Mouse (Mus musculus) heart, postnatal 0 days (tissue): ENCODE data around the gene Tmpo. TPM values are rescaled to one million over a fixed set of nuclear protein-coding genes. Genes with fewer than 3 reads are reported as not detected.

Experiments
- ATAC-seq: fragments of 200-750 bp; cut with Nextera tagmentation; 2 replicates; pipeline ENCODE4 v1.8.0; 2017; ENCODE audit warnings: low read depth, moderate number of reproducible peaks, moderate library complexity; ENCODE audit not compliant: insufficient read depth
- DNase-seq: peaks from one replicate; pipeline ENCODE4 v3.0.0-alpha.2; 2016; ENCODE audit warnings: low spot score
- H3K27ac ChIP-seq: fragments of 300-500 bp; sonication (generic); 2 replicates; pipeline ENCODE4 v1.5.1; 2014; ENCODE audit warnings: low read depth, mild to moderate bottlenecking
- H3K27me3 ChIP-seq: fragments of 300-500 bp; sonication (generic); 2 replicates; pipeline ENCODE4 v1.6.1; 2014; ENCODE audit warnings: low read length, mixed read lengths; ENCODE audit not compliant: control insufficient read depth, insufficient read depth
- H3K36me3 ChIP-seq: fragments of 300-500 bp; sonication (generic); replicated peaks from 2 replicates; pipeline ENCODE4 v1.6.1; 2014; ENCODE audit warnings: low read length, mixed read lengths; ENCODE audit not compliant: control insufficient read depth, insufficient read depth
- H3K4me1 ChIP-seq: fragments of 300-500 bp; sonication (generic); 2 replicates; pipeline ENCODE4 v1.6.1; 2014; ENCODE audit warnings: antibody characterized with exemption; ENCODE audit not compliant: control insufficient read depth, insufficient read depth
- H3K4me2 ChIP-seq: fragments of 300-500 bp; sonication (generic); 2 replicates; pipeline ENCODE4 v1.6.1; 2014; ENCODE audit warnings: low read depth, mild to moderate bottlenecking, low read length, moderate library complexity
- H3K4me3 ChIP-seq: fragments of 300-500 bp; sonication (generic); 2 replicates; pipeline ENCODE4 v1.5.1; 2014; ENCODE audit warnings: low read depth, low read length
- H3K9ac ChIP-seq: fragments of 300-500 bp; sonication (generic); replicated peaks from 2 replicates; pipeline ENCODE4 v1.6.1; 2014; ENCODE audit warnings: low read depth, low read length, mixed read lengths
- H3K9me3 ChIP-seq: fragments of 300-500 bp; sonication (generic); replicated peaks from 2 replicates; pipeline ENCODE4 v1.6.1; 2016; ENCODE audit warnings: low read length; ENCODE audit not compliant: control insufficient read depth
- CTCF ChIP-seq: IDR thresholded peaks from 2 replicates; pipeline ENCODE4 v1.5.1; 2016; ENCODE audit warnings: antibody characterized with exemption, control low read depth, low read depth
- EP300 ChIP-seq: IDR thresholded peaks from 2 replicates; pipeline ENCODE4 v1.6.1; 2016; ENCODE audit warnings: antibody characterized with exemption, low read depth
- WGBS: fragments of 180-500 bp; shearing (Covaris S2); extraction: QIAGEN DNeasy Blood & Tissue Kit; methylation state at CpG from one replicate; pipeline ENCODE4 v1.1.7; 2014; 5-methylcytosine and 5-hydroxymethylcytosine counted together
- polyA plus RNA-seq: library from polyadenylated mRNA; unstranded; fragments of >200 nt; fragmentation: Nextera tagmentation; extraction: Ambion mirVana; gene quantifications from 2 replicates; pipeline ENCODE4 v1.2.1, GENCODE M21; 2015
- total RNA-seq: library from RNA; depleted of rRNA; stranded (reverse); fragments of >200 nt; gene quantifications from 2 replicates; pipeline ENCODE4 v1.2.3, GENCODE M21; 2014; ENCODE audit warnings: low replicate concordance

Tmpo gene
- total and polyA plus RNA-seq, 2 experiments from 2014 or later = 61.6 to 114 TPM

DNA sequence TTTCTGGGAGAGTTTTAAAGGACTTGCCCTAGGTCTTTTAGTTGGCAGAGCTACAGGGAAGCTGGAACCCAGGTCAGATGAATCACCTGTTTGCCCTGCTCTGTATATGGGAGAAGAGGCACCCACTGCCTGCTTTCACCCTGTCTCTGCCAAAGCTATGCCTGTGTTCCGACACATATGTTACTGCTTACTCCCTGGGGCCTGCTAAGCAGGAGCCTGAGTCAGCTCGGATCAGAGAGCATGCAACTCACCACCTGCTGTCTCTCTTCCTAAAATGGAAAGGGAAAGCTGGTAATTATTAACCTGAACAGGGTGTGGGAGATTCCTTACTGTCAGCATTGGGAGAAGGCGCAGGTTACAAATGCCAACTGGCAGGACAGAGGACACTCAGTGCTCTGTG lies 2.2 kb upstream of the Tmpo start:
- TF ChIP-seq CTCF (no peak), EP300 (no peak)
- no peak overlapping the region for H3K4me3 ChIP-seq
- DNase-seq = no peak
- no peaks in the 10 kb centered on the region for H3K36me3 ChIP-seq
- peaks cover 9% of the 10 kb centered on the region for H3K4me1 ChIP-seq
- H3K27ac ChIP-seq = peak overlapping the region; percentile 96
- no peak for ATAC-seq
- no peak overlapping the region for H3K9ac ChIP-seq
- H3K4me2 ChIP-seq = peak overlapping the region; percentile 63; the same call in 1 of the 2 replicates
- H3K9me3 ChIP-seq = no peaks in the 10 kb centered on the region
- no peaks in the 10 kb centered on the region for H3K27me3 ChIP-seq
- 45% methylated on average over 3 of the region's 3 CpGs for whole genome bisulfite sequencing

DNA sequence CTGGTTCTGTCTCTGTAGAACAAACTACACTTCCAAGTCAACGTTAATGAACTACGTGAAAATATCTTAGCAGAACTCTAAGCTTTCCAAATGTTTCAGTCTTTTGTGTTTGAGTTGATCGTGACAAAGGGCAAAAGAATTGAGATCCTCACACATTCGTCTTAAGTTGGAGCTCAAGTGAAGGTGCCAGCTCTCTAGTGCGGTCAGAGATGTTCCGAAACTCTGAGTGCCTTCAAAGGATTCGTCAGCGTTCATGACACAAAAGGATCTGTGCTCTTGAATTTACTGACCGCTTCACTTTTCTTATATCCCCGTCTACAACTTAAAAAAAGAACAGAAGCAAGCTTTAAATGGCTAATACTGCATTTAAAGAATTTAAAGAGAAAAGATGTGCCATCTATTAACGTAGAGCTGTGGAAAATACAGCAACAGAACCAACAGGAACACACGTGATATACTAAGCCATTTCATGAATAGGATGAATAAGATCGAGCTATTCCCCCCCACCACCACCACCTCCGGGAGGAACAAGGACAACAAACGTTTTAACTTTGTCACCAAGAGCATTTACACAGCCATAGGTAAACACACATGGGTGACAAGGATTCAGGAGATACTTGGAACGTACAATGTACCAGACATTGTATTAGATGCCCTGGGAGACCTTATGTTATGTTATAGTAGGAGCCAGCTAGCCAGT lies 1.3 kb upstream of the Tmpo start:
- H3K4me2 ChIP-seq = peak overlapping the region; percentile 63
- H3K4me3 ChIP-seq = peak overlapping the region; percentile 48
- 4% methylated on average over 16 of the region's 16 CpGs for WGBS
- DNase-seq (peak; percentile 65), ATAC-seq (no peak)
- peak overlapping the region; percentile 96 for H3K27ac ChIP-seq
- H3K9ac ChIP-seq = peak overlapping the region; percentile 67
- no peaks in the 10 kb centered on the region for H3K27me3 ChIP-seq
- H3K9me3 ChIP-seq = no peaks in the 10 kb centered on the region
- peaks cover 8% of the 10 kb centered on the region for H3K4me1 ChIP-seq
- TF ChIP-seq CTCF = no peak
- no peak for TF ChIP-seq EP300
- H3K36me3 ChIP-seq = no peaks in the 10 kb centered on the region

DNA sequence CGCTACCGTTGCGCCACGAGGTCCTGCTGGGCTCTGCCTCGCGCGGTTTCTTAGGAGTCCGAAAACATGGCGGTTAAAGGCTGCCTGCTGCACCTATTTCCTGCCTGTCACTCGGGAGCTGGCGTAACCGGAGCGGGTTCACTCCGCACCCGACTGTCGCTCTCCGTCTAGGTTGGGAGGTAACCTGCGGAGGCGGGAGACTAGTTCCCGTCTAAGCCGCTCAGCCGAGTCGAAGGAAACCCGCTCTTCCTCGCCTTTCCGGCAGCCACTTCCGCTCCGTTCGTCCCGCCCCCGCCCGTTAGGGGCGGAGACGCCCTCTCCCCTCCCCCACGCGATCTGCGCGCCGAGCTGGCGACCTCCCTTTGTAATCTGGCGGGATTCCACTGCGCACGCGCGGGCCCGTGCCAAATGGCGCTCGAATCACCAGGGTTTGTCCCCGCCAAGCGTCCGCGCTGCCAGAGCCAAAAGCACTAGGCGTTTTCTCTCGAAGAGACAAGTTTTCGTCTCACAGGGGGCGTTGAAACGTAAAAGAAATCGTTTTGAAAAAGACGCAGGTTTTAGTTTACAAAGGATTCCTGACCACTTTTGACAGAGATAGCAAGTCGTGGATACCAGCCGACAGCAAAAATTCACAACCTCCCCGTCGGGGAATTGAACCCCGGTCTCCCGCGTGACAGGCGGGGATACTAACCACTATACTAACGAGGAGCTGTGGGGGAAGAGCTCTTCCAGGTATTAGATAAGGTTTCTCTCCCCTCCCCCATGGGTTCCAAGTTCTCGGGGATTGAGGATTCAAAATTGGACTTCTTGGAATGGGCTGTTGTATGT lies 560 bp upstream of the Tmpo start:
- Histone ChIP-seq H3K27me3 (no peaks in the 10 kb centered on the region), H3K27ac (peak overlapping the region; percentile 96), H3K9ac (peak overlapping the region; percentile 67), H3K4me3 (peak overlapping the region; percentile 48), H3K36me3 (no peaks in the 10 kb centered on the region), H3K4me2 (peak overlapping the region; percentile 63), H3K9me3 (no peaks in the 10 kb centered on the region), H3K4me1 (peaks cover 4% of the 10 kb centered on the region; the same call in 1 of the 2 replicates)
- DNase-seq (peak; percentile 97), ATAC-seq (peak; percentile 92)
- TF ChIP-seq EP300 = peak; percentile 94
- TF ChIP-seq CTCF = peak; percentile 4; the same call in 1 of the 2 replicates
- WGBS = under 1% methylated on average over 69 of the region's 69 CpGs

DNA sequence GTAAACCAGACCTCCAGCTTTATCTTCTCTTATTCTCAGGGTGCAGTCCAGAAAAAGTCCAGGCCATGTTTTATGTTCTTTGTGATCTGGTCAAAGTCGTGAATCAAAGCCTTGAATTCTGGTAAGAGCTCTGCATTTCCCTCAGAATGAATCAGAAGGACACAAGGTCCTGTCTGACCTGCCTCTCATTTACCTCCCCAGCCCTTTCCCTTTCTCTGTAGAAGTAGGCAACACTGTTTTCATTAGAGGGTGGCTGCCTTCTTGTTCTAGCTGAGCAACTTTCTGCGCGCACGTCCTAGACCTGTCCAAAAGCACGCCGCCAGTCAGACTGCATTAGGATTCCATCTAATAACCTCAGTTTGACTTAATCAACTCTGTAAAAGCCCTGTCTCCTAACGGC lies 814 bp downstream of the Tmpo start:
- Histone ChIP-seq H3K4me2 (peak overlapping the region; percentile 63), H3K9me3 (no peaks in the 10 kb centered on the region), H3K36me3 (no peaks in the 10 kb centered on the region), H3K27me3 (no peaks in the 10 kb centered on the region), H3K4me3 (peak overlapping the region; percentile 48), H3K27ac (peak overlapping the region; percentile 96), H3K9ac (peak overlapping the region; percentile 67; the same call in 1 of the 2 replicates), H3K4me1 (peaks cover 4% of the 10 kb centered on the region; the same call in 1 of the 2 replicates)
- ATAC-seq (no peak), DNase-seq (peak; percentile 81)
- 37% methylated on average over 7 of the region's 7 CpGs for WGBS
- TF ChIP-seq EP300 (no peak), CTCF (no peak)

DNA sequence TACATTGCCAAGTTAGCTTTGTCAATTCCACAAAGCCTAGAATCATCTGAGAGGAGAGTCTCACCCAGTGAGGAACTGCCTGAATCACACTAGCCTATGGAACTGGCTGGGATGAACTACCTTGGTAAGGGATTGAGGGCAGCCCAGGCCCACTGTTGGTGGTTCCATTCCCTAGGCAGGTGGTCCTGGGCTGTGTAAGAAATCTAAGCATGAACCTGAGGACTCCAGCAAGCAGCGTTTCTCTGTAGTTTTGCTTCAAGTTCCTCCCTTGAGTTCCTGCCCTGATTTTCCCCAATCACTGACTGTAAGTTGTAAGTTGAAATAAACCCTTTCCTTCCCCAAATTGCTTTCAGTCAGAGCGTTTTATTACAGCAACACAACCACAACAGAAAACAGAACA lies 1.3 kb downstream of the Tmpo start:
- Histone ChIP-seq H3K4me3 (no peak overlapping the region), H3K27me3 (no peaks in the 10 kb centered on the region), H3K4me2 (0 out of 2 replicates have a peak overlapping the region, but pooled peaks have one; percentile 63), H3K9ac (no peak overlapping the region), H3K27ac (peak overlapping the region; percentile 96), H3K9me3 (no peaks in the 10 kb centered on the region), H3K36me3 (no peaks in the 10 kb centered on the region), H3K4me1 (peaks cover 4% of the 10 kb centered on the region; the same call in 1 of the 2 replicates)
- no peak for TF ChIP-seq CTCF
- TF ChIP-seq EP300 = no peak
- ATAC-seq (no peak), DNase-seq (no peak)
- WGBS = 77% methylated on average over 2 of the region's 2 CpGs
